In the genomic region with DNA sequence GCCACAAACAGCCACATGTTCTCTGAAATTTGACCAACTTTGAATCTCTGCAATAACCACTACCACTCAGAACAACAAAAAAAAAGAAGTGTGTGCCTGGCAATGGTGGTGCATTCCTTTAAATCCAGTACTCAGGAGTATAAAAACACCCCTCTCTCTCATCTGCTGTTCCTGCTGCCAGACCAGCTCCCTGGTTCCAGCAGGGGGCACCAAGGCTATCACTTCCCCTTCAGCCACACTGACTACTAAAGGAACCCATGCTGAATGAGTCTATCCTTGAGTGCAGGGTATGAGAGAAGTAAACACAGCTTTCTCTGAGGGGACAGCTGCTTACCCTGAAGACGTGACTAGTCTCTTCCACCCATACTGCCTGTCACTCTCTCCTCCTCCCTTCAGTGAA, we compare ENCODE assay signal across 13 mouse cellular contexts.
A peak's percentile ranks its signal among the peaks of the same experiment; 100 is the strongest.
DNase-seq lines count a peak whose midpoint lies in the region; ATAC-seq and TF ChIP-seq lines count a peak whose summit lies in the region.
"Had no signal": no experiment of that assay in that cellular context is flagged by ENCODE, and none has a peak within 500 bp of the region (broad histone marks: within the 10 kb centered on the region; RNA-seq: fewer than 3 reads in every experiment).

No protein-coding gene starts in this region.

- TF ChIP-seq POLR2A in spleen, adult 2 months (IDR thresholded peaks at IDR 0.05; ENCODE audit: low read depth, low read length), result no peak

- no peak overlapping the region for H3K4me2 ChIP-seq in kidney, postnatal 0 days (ENCODE audit: low read length)
- H3K4me2 ChIP-seq: hindbrain, embryonic 13.5 days; lung, embryonic 15.5 days had no signal

- no peaks in the 10 kb centered on the region for H3K9me3 ChIP-seq in kidney, postnatal 0 days (replicated peaks; ENCODE audit: low read length)
- H3K9me3 ChIP-seq: hindbrain, embryonic 13.5 days; lung, embryonic 15.5 days had no signal

- peak; percentile 31; the same call in 1 of the 2 replicates for TF ChIP-seq CTCF in kidney, postnatal 0 days (IDR thresholded peaks at IDR 0.05; ENCODE audit: low read depth)
- TF ChIP-seq CTCF in spleen, adult 2 months (IDR thresholded peaks at IDR 0.05; ENCODE audit: extremely low read depth, insufficient read depth, insufficient read length, insufficient replicate concordance), result peak; percentile 8; the same call in 1 of the 2 replicates

- H3K36me3 ChIP-seq in kidney, postnatal 0 days (ENCODE audit: insufficient read depth, low read length), result no peaks in the 10 kb centered on the region
- no peaks in the 10 kb centered on the region for H3K36me3 ChIP-seq in spleen, adult 2 months (ENCODE audit: control insufficient read depth, insufficient read depth, low read length)
- H3K36me3 ChIP-seq: lung, embryonic 15.5 days had no signal

- H3K9ac ChIP-seq in kidney, postnatal 0 days (ENCODE audit: low read depth, low read length), result no peak overlapping the region
- H3K9ac ChIP-seq: hindbrain, embryonic 13.5 days; lung, embryonic 15.5 days had no signal

- H3K27ac ChIP-seq in kidney, postnatal 0 days, result no peak overlapping the region
- H3K27ac ChIP-seq in spleen, adult 2 months (ENCODE audit: insufficient read depth, low read length), result no peak overlapping the region
- H3K27ac ChIP-seq: hindbrain, embryonic 13.5 days; lung, embryonic 15.5 days had no signal

- no peaks in the 10 kb centered on the region for H3K27me3 ChIP-seq in kidney, postnatal 0 days (ENCODE audit: insufficient read depth, low read length)
- no peaks in the 10 kb centered on the region for H3K27me3 ChIP-seq in spleen, adult 2 months (ENCODE audit: control insufficient read depth, insufficient read depth, low read length)
- H3K27me3 ChIP-seq: hindbrain, embryonic 13.5 days; lung, embryonic 15.5 days had no signal

- no peak overlapping the region for H3K4me3 ChIP-seq in kidney, postnatal 0 days (replicated peaks; ENCODE audit: low read depth, low read length)
- H3K4me3 ChIP-seq in spleen, adult 2 months (ENCODE audit: extremely low read depth, insufficient read depth, insufficient read length), result no peak overlapping the region
- H3K4me3 ChIP-seq: hindbrain, embryonic 13.5 days; lung, embryonic 15.5 days had no signal

- no peak for ATAC-seq in kidney, postnatal 0 days (replicated peaks; ENCODE audit: low FRiP score, low read depth)

- WGBS in kidney, postnatal 0 days, result 54% methylated on average over 1 of the region's 1 CpGs
- WGBS in spleen, adult 2 months, result 61% methylated on average over 1 of the region's 1 CpGs

- DNase-seq in kidney, postnatal 0 days (ENCODE audit: low spot score), result no peak
- DNase-seq in kidney, postnatal 25 days, result no peak
- DNase-seq in spleen, adult 2 months (ENCODE audit: low read depth in 1 of 2, low spot score in 2 of 2), result peak in 1 of 2 experiments; percentile 20
- no peak for DNase-seq in spleen, postnatal 36 days (ENCODE audit: low spot score in 2 of 2)
- peak; percentile 21 for DNase-seq in MEL-GATA-1-ER (ENCODE audit: extremely low read depth, low read depth)
- DNase-seq in naive thymus-derived CD4-positive, alpha-beta T cell, adult 2 months (ENCODE audit: low read depth), result peak; percentile 17
- no peak for DNase-seq in natural killer cell, adult 2 months (ENCODE audit: low spot score in 2 of 2)
- DNase-seq in urinary bladder, postnatal 25 days (ENCODE audit: low spot score), result no peak
- DNase-seq: embryo, embryonic 11 days; heart, adult 18-20 months; kidney, postnatal 10 days had no signal

- no peaks in the 10 kb centered on the region for H3K4me1 ChIP-seq in kidney, postnatal 0 days (replicated peaks; ENCODE audit: insufficient read depth, low read length)
- no peaks in the 10 kb centered on the region for H3K4me1 ChIP-seq in spleen, adult 2 months (ENCODE audit: control insufficient read depth, insufficient read depth, insufficient read length)
- H3K4me1 ChIP-seq: hindbrain, embryonic 13.5 days; lung, embryonic 15.5 days had no signal

Comparison
In these comparisons a context has a peak if more than half of its experiments do, and no peak if none do; other contexts are left out.
1. DNase-seq: peak in MEL-GATA-1-ER (single experiment) and naive thymus-derived CD4-positive, alpha-beta T cell, adult 2 months (single experiment); none in kidney, postnatal 0 days (single experiment), kidney, postnatal 25 days (0 of 2), spleen, postnatal 36 days (0 of 2), natural killer cell, adult 2 months (0 of 2) and urinary bladder, postnatal 25 days (single experiment).